Mouse (Mus musculus) MEL (cell line): ENCODE measurements around the gene 1810010D01Rik. TPM values are rescaled to one million over a fixed set of nuclear protein-coding genes. Genes with fewer than 3 reads are reported as not detected.

Source experiments
- DNase-seq: peaks from one replicate; pipeline ENCODE4 v3.0.0; 2011; ENCODE audit warnings: low read depth, low spot score
- H3K27ac ChIP-seq: 2 replicates; pipeline ENCODE4 v1.5.1; 2012; ENCODE audit warnings: low read depth, mild to moderate bottlenecking, control low read depth, low read length, moderate library complexity; ENCODE audit not compliant: control insufficient read depth
- H3K27me3 ChIP-seq, 2 experiments: fragments of 150-350 bp in 1 of 2; sonication (generic) in 1 of 2; 2 replicates each; pipeline ENCODE4 v1.6.1; 2012; ENCODE audit warnings: low read length in 2 of 2, mild to moderate bottlenecking in 2 of 2, improper control_type of control experiment in 1 of 2, moderate library complexity in 1 of 2; ENCODE audit not compliant: insufficient read depth in 2 of 2, control insufficient read depth in 1 of 2
- H3K36me3 ChIP-seq, 2 experiments: 2 replicates each; pipeline ENCODE4 v1.6.1; 2012 to 2014; ENCODE audit warnings: low read length in 2 of 2, improper control_type of control experiment in 1 of 2, inconsistent platforms in 1 of 2, mild to moderate bottlenecking in 1 of 2; ENCODE audit not compliant: insufficient read depth in 2 of 2, control insufficient read depth in 1 of 2
- H3K4me1 ChIP-seq, 2 experiments: fragments of 150-350 bp in 1 of 2; sonication (generic) in 1 of 2; 2 replicates each; pipeline ENCODE4 v1.6.1; 2012; ENCODE audit warnings: low read length in 2 of 2, improper control_type of control experiment in 1 of 2, mild to moderate bottlenecking in 1 of 2; ENCODE audit not compliant: insufficient read depth in 2 of 2, control insufficient read depth in 1 of 2
- H3K4me3 ChIP-seq, 2 experiments: fragments of 150-350 bp in 1 of 2; sonication (generic) in 1 of 2; 2 replicates each; pipeline ENCODE4 v1.5.1; 2012; ENCODE audit warnings: low read depth in 2 of 2, low read length in 2 of 2, mild to moderate bottlenecking in 2 of 2, moderate library complexity in 2 of 2, control low read depth in 1 of 2, improper control_type of control experiment in 1 of 2; ENCODE audit not compliant: control insufficient read depth in 1 of 2, insufficient read depth in 1 of 2
- H3K79me2 ChIP-seq: 2 replicates; pipeline ENCODE4 v1.6.1; 2012; ENCODE audit warnings: mild to moderate bottlenecking, low read length, moderate library complexity; ENCODE audit not compliant: control insufficient read depth, poor library complexity, insufficient read depth
- H3K9ac ChIP-seq: 2 replicates; pipeline ENCODE4 v1.6.1; 2012; ENCODE audit warnings: low read depth, mild to moderate bottlenecking, control low read depth, low read length, moderate library complexity; ENCODE audit not compliant: control insufficient read depth, poor library complexity, severe bottlenecking
- H3K9me3 ChIP-seq: fragments of 150-350 bp; sonication (generic); replicated peaks from 2 replicates; pipeline ENCODE4 v1.6.1; 2012; ENCODE audit warnings: mild to moderate bottlenecking, low read length, improper control_type of control experiment, moderate library complexity; ENCODE audit not compliant: insufficient read depth
- BHLHE40 ChIP-seq: IDR thresholded peaks from 2 replicates; pipeline ENCODE4 v1.6.1; 2012; ENCODE audit warnings: low read depth, mild to moderate bottlenecking, inconsistent platforms, low read length, improper control_type of control experiment, borderline replicate concordance
- CHD2 ChIP-seq: IDR thresholded peaks from 2 replicates; pipeline ENCODE4 v1.6.1; 2011; ENCODE audit warnings: low read length, improper control_type of control experiment
- CTCF ChIP-seq, 3 experiments: IDR thresholded peaks in 2 of 3; conservative IDR thresholded peaks in 1 of 3; 2 replicates each; pipeline ENCODE4 v1.5.1; 2011 to 2012; ENCODE audit warnings: low read length in 3 of 3, low read depth in 2 of 3, mild to moderate bottlenecking in 2 of 3, improper control_type of control experiment in 1 of 3, inconsistent platforms in 1 of 3, mixed read lengths in 1 of 3, moderate library complexity in 1 of 3; ENCODE audit not compliant: control insufficient read depth in 1 of 3, insufficient read depth in 1 of 3, poor library complexity in 1 of 3, severe bottlenecking in 1 of 3
- E2F4 ChIP-seq: IDR thresholded peaks from 2 replicates; pipeline ENCODE4 v1.6.1; 2011; ENCODE audit warnings: low read depth, low read length, improper control_type of control experiment, borderline replicate concordance
- ELF1 ChIP-seq: IDR thresholded peaks from 2 replicates; pipeline ENCODE4 v1.6.1; 2014; ENCODE audit warnings: low read depth, mild to moderate bottlenecking, inconsistent platforms, low read length, improper control_type of control experiment, moderate library complexity
- GABPA ChIP-seq: IDR thresholded peaks from 2 replicates; pipeline ENCODE4 v1.6.1; 2012; ENCODE audit warnings: low read depth, mild to moderate bottlenecking, inconsistent platforms, low read length, improper control_type of control experiment, moderate library complexity
- GATA1 ChIP-seq: IDR thresholded peaks from 2 replicates; pipeline ENCODE4 v1.6.1; 2011; ENCODE audit warnings: low read depth, low read length, improper control_type of control experiment
- HCFC1 ChIP-seq: IDR thresholded peaks from 2 replicates; pipeline ENCODE4 v1.6.1; 2012; ENCODE audit warnings: low read depth, mild to moderate bottlenecking, inconsistent platforms, low read length, improper control_type of control experiment, moderate library complexity
- JUND ChIP-seq: IDR thresholded peaks from 2 replicates; pipeline ENCODE4 v1.6.1; 2011; ENCODE audit warnings: low read depth, mild to moderate bottlenecking, improper control_type of control experiment, low read length
- KAT2A ChIP-seq: conservative IDR thresholded peaks from 2 replicates; pipeline ENCODE4 v1.6.1; 2012; ENCODE audit warnings: low read depth, low read length, improper control_type of control experiment, inconsistent platforms
- MAFK ChIP-seq: IDR thresholded peaks from 2 replicates; pipeline ENCODE4 v1.6.1; 2011; ENCODE audit warnings: low read depth, mild to moderate bottlenecking, low read length, improper control_type of control experiment, borderline replicate concordance
- MAZ ChIP-seq: IDR thresholded peaks from 2 replicates; pipeline ENCODE4 v1.6.1; 2012; ENCODE audit warnings: low read depth, mild to moderate bottlenecking, inconsistent platforms, low read length, improper control_type of control experiment
- MYB ChIP-seq: IDR thresholded peaks from 2 replicates; pipeline ENCODE4 v1.6.1; 2011; ENCODE audit warnings: mild to moderate bottlenecking, low read depth, low read length, improper control_type of control experiment
- MYC ChIP-seq: IDR thresholded peaks from 2 replicates; pipeline ENCODE4 v1.6.1; 2011; ENCODE audit warnings: low read depth, mild to moderate bottlenecking, low read length, improper control_type of control experiment, moderate library complexity
- POLR2A ChIP-seq, 2 experiments: IDR thresholded peaks; 2 replicates each; pipeline ENCODE4 v1.6.1; 2011 to 2012; ENCODE audit warnings: low read length in 2 of 2, mild to moderate bottlenecking in 2 of 2, control low read depth in 1 of 2, improper control_type of control experiment in 1 of 2, low read depth in 1 of 2, moderate library complexity in 1 of 2; ENCODE audit not compliant: control insufficient read depth in 1 of 2, insufficient read depth in 1 of 2, poor library complexity in 1 of 2
- POLR2AphosphoS2 ChIP-seq: IDR thresholded peaks from 2 replicates; pipeline ENCODE4 v1.6.1; 2011; ENCODE audit warnings: low read length, improper control_type of control experiment
- POLR2AphosphoS5 ChIP-seq: IDR thresholded peaks from 2 replicates; pipeline ENCODE4 v1.6.1; 2012; ENCODE audit warnings: low read depth, borderline replicate concordance, mild to moderate bottlenecking, inconsistent platforms, low read length, moderate library complexity, mixed read lengths
- TAL1 ChIP-seq: IDR thresholded peaks from 2 replicates; pipeline ENCODE4 v1.6.1; 2012; ENCODE audit warnings: mild to moderate bottlenecking, inconsistent platforms, low read length, moderate library complexity, mixed read lengths
- TBP ChIP-seq: IDR thresholded peaks from 2 replicates; pipeline ENCODE4 v1.8.0; 2011; ENCODE audit warnings: low read depth, low read length, improper control_type of control experiment
- TCF12 ChIP-seq: IDR thresholded peaks from 2 replicates; pipeline ENCODE4 v1.6.1; 2014; ENCODE audit warnings: low read depth, mild to moderate bottlenecking, inconsistent platforms, low read length, improper control_type of control experiment, moderate library complexity
- UBTF ChIP-seq: IDR thresholded peaks from 2 replicates; pipeline ENCODE4 v1.6.1; 2012; ENCODE audit warnings: low read depth, mild to moderate bottlenecking, inconsistent platforms, low read length, improper control_type of control experiment, moderate library complexity, borderline replicate concordance; ENCODE audit not compliant: insufficient read depth
- USF1 ChIP-seq: IDR thresholded peaks from 2 replicates; pipeline ENCODE4 v1.6.1; 2014; ENCODE audit warnings: low read depth, mild to moderate bottlenecking, inconsistent platforms, low read length, improper control_type of control experiment, moderate library complexity
- USF2 ChIP-seq, 2 experiments: IDR thresholded peaks; 2 replicates each; pipeline ENCODE4 v1.6.1; 2011 to 2012; ENCODE audit warnings: improper control_type of control experiment in 2 of 2, low read length in 2 of 2, borderline replicate concordance in 1 of 2, inconsistent platforms in 1 of 2, low read depth in 1 of 2, mild to moderate bottlenecking in 1 of 2; ENCODE audit not compliant: insufficient read depth in 1 of 2
- ZC3H11A ChIP-seq: IDR thresholded peaks from 2 replicates; pipeline ENCODE4 v1.6.1; 2012; ENCODE audit warnings: low read depth, mild to moderate bottlenecking, inconsistent platforms, low read length, improper control_type of control experiment
- ZMIZ1 ChIP-seq: IDR thresholded peaks from 2 replicates; pipeline ENCODE4 v1.6.1; 2012; ENCODE audit warnings: low read depth, mild to moderate bottlenecking, inconsistent platforms, low read length, improper control_type of control experiment, moderate library complexity
- ZNF384 ChIP-seq: IDR thresholded peaks from 2 replicates; pipeline ENCODE4 v1.6.1; 2012; ENCODE audit warnings: low read depth, mild to moderate bottlenecking, inconsistent platforms, low read length, improper control_type of control experiment
- polyA plus RNA-seq, 2 experiments: library from polyadenylated mRNA; stranded (reverse) in 1 of 2; unstranded in 1 of 2; fragments of >175 nt in 1 of 2; fragments of >200 nt in 1 of 2; gene quantifications; 2 replicates each; pipeline versions ENCODE4 v1.2.1 to v1.2.4; 2012; ENCODE audit warnings: low replicate concordance in 2 of 2, low read depth in 1 of 2; ENCODE audit not compliant: insufficient read length in 2 of 2, insufficient read depth in 1 of 2, missing spikeins in 1 of 2
- total RNA-seq: library from RNA; depleted of rRNA; stranded (reverse); fragments of 300-350 nt; gene quantifications from 2 replicates; pipeline ENCODE4 v1.2.3, GENCODE M21; 2012

Gene 1810010D01Rik
- total and polyA plus RNA-seq, 3 experiments, result not detected

DNA sequence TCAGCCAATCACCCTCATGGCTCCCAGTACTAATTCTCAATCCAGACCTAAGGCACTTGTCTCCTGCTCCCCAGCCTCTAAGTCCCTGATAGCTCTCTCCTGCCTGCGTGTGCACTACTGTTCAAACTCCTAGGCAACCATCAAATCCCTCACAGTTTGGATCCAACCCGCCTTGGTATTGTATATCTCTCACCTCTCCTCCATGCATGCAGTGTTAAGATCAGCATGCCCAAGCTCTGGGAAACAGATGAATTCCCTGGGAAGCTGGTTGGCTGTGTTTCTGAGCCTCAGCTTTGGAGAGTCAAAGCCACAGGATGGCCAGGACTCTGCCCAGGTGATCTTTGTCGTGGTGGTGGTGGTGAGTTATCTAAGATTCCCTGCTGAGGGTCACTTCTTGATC is 10.2 kb downstream of the 1810010D01Rik start:
- Histone ChIP-seq H3K27me3 (no peaks in the 10 kb centered on the region), H3K36me3 (no peaks in the 10 kb centered on the region), H3K4me3 (no peak overlapping the region), H3K9ac (no peak overlapping the region), H3K9me3 (no peaks in the 10 kb centered on the region), H3K27ac (no peak overlapping the region), H3K4me1 (no peaks in the 10 kb centered on the region), H3K79me2 (no peaks in the 10 kb centered on the region)
- DNase-seq, result no peak
- TF ChIP-seq CTCF (IDR thresholded peaks at IDR 0.05 in 2 of 3, conservative IDR thresholded peaks at IDR 0.05 in 1 of 3; ENCODE audit: control insufficient read depth in 1 of 3, insufficient read depth in 1 of 3, low read depth in 2 of 3, low read length in 3 of 3, poor library complexity in 1 of 3, severe bottlenecking in 1 of 3) (no peak), E2F4 (no peak), MYB (no peak), ZNF384 (no peak), MYC (no peak), GABPA (no peak), GATA1 (no peak), UBTF (no peak), CHD2 (no peak), ELF1 (no peak), HCFC1 (no peak), MAZ (no peak), USF1 (no peak), POLR2A (IDR thresholded peaks at IDR 0.05; ENCODE audit: control insufficient read depth in 1 of 2, insufficient read depth in 1 of 2, low read depth in 1 of 2, low read length in 2 of 2, poor library complexity in 1 of 2) (no peak), TBP (no peak)

DNA sequence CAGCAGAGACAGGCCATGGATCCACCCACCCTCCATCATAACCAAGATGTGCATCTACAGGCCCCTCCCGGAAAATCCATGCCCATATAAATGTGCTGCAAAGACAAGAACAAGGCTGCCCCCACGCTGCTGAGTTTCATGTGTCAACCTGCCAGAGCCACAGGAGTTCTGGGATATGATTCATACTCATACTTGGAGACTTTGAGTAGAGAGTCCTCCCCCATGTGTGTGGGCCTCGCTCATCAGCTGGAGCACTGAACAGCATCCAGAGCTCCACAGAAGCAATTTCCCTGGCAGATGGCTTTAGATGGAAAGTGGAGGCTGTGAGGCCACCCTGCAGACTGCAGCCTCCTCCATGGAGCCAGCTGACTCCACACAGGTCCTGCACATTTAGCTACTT is 10.9 kb downstream of the 1810010D01Rik start:
- TF ChIP-seq TAL1, result no peak
- TF ChIP-seq GATA1, result no peak
- no peak for TF ChIP-seq TCF12
- TF ChIP-seq MYC, result no peak
- TF ChIP-seq ELF1, result no peak
- no peak for TF ChIP-seq USF2 (IDR thresholded peaks at IDR 0.05; ENCODE audit: borderline replicate concordance in 1 of 2, insufficient read depth in 1 of 2, low read depth in 1 of 2, low read length in 2 of 2)
- TF ChIP-seq POLR2A (IDR thresholded peaks at IDR 0.05; ENCODE audit: control insufficient read depth in 1 of 2, insufficient read depth in 1 of 2, low read depth in 1 of 2, low read length in 2 of 2, poor library complexity in 1 of 2), result no peak
- TF ChIP-seq POLR2AphosphoS5, result no peak
- no peak for TF ChIP-seq MAFK
- TF ChIP-seq ZC3H11A, result no peak
- TF ChIP-seq USF1, result no peak
- no peak for TF ChIP-seq CTCF (IDR thresholded peaks at IDR 0.05 in 2 of 3, conservative IDR thresholded peaks at IDR 0.05 in 1 of 3; ENCODE audit: control insufficient read depth in 1 of 3, insufficient read depth in 1 of 3, low read depth in 2 of 3, low read length in 3 of 3, poor library complexity in 1 of 3, severe bottlenecking in 1 of 3)
- no peak for TF ChIP-seq KAT2A
- no peak for TF ChIP-seq GABPA
- TF ChIP-seq JUND, result no peak
- no peak for TF ChIP-seq ZMIZ1
- TF ChIP-seq BHLHE40, result no peak
- TF ChIP-seq POLR2AphosphoS2, result no peak
- Histone ChIP-seq H3K4me1 (no peaks in the 10 kb centered on the region), H3K27ac (no peak overlapping the region)

More for the DNA sequence above, 10.9 kb downstream of the 1810010D01Rik start:
- Histone ChIP-seq H3K9ac (no peak overlapping the region), H3K9me3 (no peaks in the 10 kb centered on the region), H3K4me3 (no peak overlapping the region), H3K79me2 (no peaks in the 10 kb centered on the region), H3K27me3 (no peaks in the 10 kb centered on the region), H3K36me3 (no peaks in the 10 kb centered on the region)
- DNase-seq, result no peak
